Mouse (Mus musculus) stomach, adult 2 months (tissue): Measurements from ENCODE around the gene Llcfc1. TPM values are rescaled to one million over a fixed set of nuclear protein-coding genes. Genes with fewer than 3 reads are reported as not detected.

ENCODE experiments used
- polyA plus RNA-seq: library from polyadenylated mRNA; depleted of rRNA; stranded (reverse); fragments of >200 nt; gene quantifications from 2 replicates; pipeline ENCODE4 v1.2.3, GENCODE M21; 2012; rRNA removed

Gene Llcfc1
- polyA plus RNA-seq = not detected in 2 replicates

GRCm38 (mm10) chr6:41684131-41684530 lies at the start of gene Llcfc1:
Gene Llcfc1, plus strand, starts transcription at chr6:41684431.

GRCm38 (mm10) chr6:41636178-41636577 lies 48.1 kb upstream of the Llcfc1 start, which contains the start of gene Trpv6:
Gene Trpv6, minus strand, starts transcription at chr6:41636405.

GRCm38 (mm10) chr6:41680669-41681068 lies 3.6 kb upstream of the Llcfc1 start, which contains the start of gene Trpv5:
Gene Trpv5, minus strand, starts transcription at chr6:41680769.

GRCm38 (mm10) chr6:41704123-41704522 lies 19.9 kb downstream of the Llcfc1 start, which contains the start of gene Kel:
Gene Kel, minus strand, starts transcription at chr6:41704339.

Other genes with a start within 250 kb of the Llcfc1 start
- not detected in 2 replicates for gene Gm10334, start 238.3 kb upstream of the Llcfc1 start, polyA plus RNA-seq
- 0.16 and 0.97 TPM in 2 replicates for gene Prss1, start 225.5 kb upstream of the Llcfc1 start, polyA plus RNA-seq
- gene Prss2, start 162.6 kb upstream of the Llcfc1 start, polyA plus RNA-seq = 0.46 and 2.7 TPM in 2 replicates
- gene Ephb6, start 78.9 kb upstream of the Llcfc1 start, polyA plus RNA-seq = 14.3 and 20.0 TPM in 2 replicates
- gene Trpv6, start 48.0 kb upstream of the Llcfc1 start, polyA plus RNA-seq = 0.26 and 0.41 TPM in 2 replicates
- gene Trpv5, start 3.7 kb upstream of the Llcfc1 start, polyA plus RNA-seq = not detected in 2 replicates
- not detected in 2 replicates for gene Kel, start 19.9 kb downstream of the Llcfc1 start, polyA plus RNA-seq
- not detected in 2 replicates for gene Olfr459, start 90.7 kb downstream of the Llcfc1 start, polyA plus RNA-seq
- gene Pip, start 163.1 kb downstream of the Llcfc1 start, polyA plus RNA-seq = not detected in 2 replicates
- gene Sval2, start 168.6 kb downstream of the Llcfc1 start, polyA plus RNA-seq = not detected in 2 replicates